Mouse (Mus musculus) gastrocnemius, adult 18-20 months (tissue): ENCODE measurements around the gene Wdr45b. TPM values are rescaled to one million over a fixed set of nuclear protein-coding genes. Genes with fewer than 3 reads are reported as not detected.
"Not testable (repeated sequence)": the region's sequence is repeated elsewhere in the genome, so short reads cannot be mapped to it uniquely, and the experiment has no call there.

Experiments used
- DNase-seq: peaks from one replicate; pipeline ENCODE4 v3.0.0; 2021; ENCODE audit warnings: low spot score
- long read RNA-seq, 2 experiments: library from polyadenylated mRNA; stranded (forward); transcript quantifications; one replicate each; pipeline ENCODE4 v2.0.0; 2021
- total RNA-seq, 2 experiments: library from RNA; stranded (reverse); gene quantifications; 2 replicates each; pipeline ENCODE4 v1.2.3; 2021

Wdr45b gene
- total RNA-seq, result 10 to 100 TPM; 16.0 to 19.1 TPM
- long read RNA-seq, experiment 1, transcript Wdr45b-201 (10 exons, 2,321 nt), result major isoform, 36 of 44 reads
- long read RNA-seq, experiment 1, partial matches to known transcripts, result 1 of 44 reads
- long read RNA-seq, experiment 1, other reads (novel, unspliced or antisense), result 7 of 44 reads
- long read RNA-seq, experiment 2, transcript Wdr45b-201 (10 exons, 2,321 nt), result major isoform, 22 of 29 reads
- long read RNA-seq, experiment 2, partial matches to known transcripts, result 0 of 29 reads
- long read RNA-seq, experiment 2, other reads (novel, unspliced or antisense), result 7 of 29 reads

DNA sequence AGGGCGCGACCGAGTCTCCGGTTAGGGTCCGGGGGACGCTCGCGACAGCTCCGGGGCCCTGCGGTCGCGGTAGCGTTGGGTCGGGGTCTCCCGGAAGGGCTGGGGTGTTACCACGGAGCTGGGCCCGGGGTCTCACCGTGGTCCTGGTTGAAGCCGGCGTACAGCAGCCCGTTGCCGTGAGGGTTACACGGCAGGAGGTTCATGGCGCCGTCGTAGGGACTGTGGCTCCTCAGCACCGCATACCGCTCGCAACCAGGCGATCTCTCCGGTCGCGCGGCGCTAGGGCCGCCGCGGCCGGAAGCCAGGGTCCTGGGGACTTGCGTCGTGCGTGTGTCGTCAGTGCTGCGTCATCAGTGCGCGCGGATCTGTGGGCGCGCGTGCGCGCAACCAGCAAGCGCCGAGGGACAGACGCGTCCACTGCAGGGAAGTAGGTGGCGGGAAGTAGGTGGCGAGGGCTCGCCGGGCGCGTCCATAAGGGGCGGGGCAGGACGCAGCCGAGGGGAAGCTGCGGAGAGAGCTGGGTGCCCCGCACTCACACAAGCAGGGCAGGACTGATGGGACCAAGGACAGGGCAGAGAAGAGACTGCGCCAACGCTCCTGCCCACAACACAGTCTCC is at the start of gene Wdr45b:
TSS of gene Wdr45b (minus strand) at position 355 of the 617 bp plus-strand sequence.
- DNase-seq, result peak; percentile 97

DNA sequence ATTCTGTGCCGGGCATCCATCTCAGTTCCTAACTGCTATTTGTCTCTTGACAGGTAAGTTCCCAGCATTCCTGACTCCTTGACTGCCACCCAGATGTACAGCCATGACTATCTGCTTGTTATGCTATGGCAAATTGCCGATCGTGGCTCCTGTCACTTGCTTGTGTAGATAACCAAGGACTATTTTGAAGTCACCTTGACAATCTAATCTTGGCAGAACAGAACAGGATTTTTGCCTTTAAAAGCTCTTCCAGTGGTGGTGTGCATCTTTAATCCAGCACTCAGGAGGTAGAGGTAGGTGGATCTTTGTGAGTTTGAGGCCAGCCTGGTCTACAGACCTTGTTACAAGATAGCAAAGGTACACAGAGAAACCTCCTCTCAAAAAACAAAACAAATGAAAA is 38.2 kb upstream of the Wdr45b start:
- no peak for DNase-seq

DNA sequence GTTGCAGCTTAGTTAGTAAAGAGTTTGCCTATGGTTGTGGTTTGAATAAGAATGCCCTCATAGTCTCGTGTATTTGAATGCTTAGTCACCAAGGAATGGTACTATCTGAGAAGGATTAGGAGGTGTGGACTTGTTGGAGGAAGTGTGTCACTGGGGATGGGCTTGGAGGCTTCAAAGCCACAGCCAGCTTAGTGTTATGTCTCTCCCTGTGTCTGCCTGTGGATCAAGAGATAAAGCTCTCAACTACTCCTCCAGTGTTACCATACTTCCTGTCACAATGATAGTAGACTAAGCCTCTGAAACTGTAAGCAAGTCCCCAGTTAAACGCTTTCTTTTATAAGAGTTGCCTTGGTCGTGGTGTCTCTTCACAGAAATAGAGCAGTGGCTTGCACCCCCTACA is 36.5 kb upstream of the Wdr45b start:
- DNase-seq, result no peak

- no peak for DNase-seq
These were observed 34.3 kb upstream of the Wdr45b start for GRCm38 (mm10) chr11:121388554-121388945.

GRCm38 (mm10) chr11:121387750-121388553 is 33.7 kb upstream of the Wdr45b start, which contains the start of gene Rab40b:
Rab40b (minus strand) TSS chr11:121388251.
- peak; percentile 94 for DNase-seq

- DNase-seq, result no peak
These were observed 26.0 kb upstream of the Wdr45b start for GRCm38 (mm10) chr11:121380294-121380693.

GRCm38 (mm10) chr11:121378644-121379043 is 24.4 kb upstream of the Wdr45b start:
- DNase-seq, result no peak

- DNase-seq, result no peak
These were observed 19.1 kb upstream of the Wdr45b start for GRCm38 (mm10) chr11:121373305-121373704.

DNA sequence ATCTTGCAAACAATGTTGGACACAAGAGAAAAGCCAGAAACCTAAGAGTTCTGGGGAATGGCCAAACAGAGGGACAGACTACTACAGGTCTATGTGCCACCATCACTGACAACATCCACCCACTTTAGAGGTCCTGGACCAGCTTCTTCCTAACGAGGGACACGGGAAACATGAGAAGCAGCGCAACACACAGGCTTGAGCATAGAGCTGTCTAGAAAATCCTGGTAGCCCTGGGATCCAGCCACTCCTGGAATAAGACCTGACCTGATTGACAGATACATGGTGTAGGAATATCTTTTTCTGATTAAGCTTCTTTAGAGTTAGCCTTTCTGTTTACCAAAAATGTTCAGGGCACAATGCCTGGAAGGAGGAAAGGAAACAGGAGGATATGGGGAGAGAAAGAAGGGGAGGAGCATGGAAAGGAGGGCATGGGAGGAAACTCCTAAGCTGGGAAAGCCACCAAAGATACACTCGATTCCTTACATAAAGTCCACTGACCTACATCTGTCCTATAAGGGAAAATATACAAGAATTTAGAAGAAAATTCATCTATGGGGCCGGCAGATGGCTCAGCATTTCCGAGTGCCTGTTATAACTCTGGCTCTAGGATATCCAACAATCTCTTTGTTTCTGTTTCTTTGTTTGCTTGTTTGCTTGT is 16.2 kb upstream of the Wdr45b start:
- DNase-seq, result no peak

- DNase-seq, result peak; percentile 16
These were observed 15.4 kb upstream of the Wdr45b start for GRCm38 (mm10) chr11:121369622-121370021.

DNA sequence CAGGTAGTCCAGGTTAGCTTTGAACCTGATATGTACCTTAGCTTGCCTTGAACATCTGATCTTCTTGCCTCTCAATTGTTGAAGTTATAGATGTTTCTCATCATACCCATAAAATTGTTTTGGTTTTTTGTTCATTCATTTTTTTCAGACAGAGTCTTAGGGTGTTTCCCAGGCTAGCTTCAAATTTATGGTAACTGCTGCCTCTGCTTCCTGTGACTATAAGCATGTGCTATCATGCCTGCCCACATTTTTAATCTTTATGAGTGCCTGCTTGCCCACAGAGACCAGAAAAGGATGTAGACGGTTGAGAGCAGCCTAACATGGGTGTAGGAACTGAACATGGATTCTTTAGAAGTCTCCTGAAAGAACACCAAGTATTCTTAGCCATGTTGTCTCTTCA is 14.5 kb upstream of the Wdr45b start:
- no peak for DNase-seq

DNA sequence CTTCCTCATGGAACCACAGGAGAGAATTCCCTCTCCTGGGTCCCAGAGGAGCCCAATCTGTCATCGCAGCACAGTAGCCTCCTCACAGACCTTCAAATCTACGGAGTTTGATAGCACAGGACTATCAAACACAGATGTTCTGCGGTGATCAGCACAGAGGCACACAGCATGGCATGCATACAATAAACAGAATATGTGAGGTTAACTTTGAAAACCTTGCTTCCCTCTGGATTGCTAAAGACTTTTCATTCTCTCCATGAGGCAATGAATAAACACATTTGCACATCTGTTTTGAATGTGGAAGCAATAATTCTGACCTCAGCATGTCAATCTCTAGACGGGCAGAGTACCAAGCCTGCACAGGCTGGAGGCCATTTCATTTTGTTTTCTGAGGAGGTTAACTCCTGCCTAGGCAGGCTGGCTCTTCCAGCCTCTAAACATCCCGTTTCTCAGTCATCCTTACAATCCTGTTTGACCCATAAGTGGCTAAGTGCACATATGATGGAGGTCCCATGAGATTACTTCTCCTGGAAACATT is 13.0 kb upstream of the Wdr45b start:
- DNase-seq, result no peak

DNA sequence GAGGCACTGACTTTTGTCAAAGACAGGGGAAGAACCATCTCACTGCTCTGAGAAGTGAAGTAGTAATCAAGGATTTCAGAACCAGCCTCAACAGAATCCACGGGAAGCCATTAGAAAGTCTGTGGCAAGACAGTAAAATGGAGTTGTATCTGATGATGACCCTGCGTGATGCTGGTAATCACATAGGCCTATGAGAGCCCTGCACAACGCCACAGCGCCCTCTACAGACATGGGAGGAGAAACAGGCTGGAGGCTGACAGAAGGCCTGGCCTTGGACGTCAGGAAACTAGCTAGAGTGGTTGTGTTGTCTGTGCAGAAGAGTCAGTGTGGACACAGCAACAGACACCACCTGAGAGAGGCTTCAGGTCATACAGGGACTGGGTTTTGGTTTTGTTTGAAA is 8.0 kb upstream of the Wdr45b start:
- peak; percentile 60 for DNase-seq

GRCm38 (mm10) chr11:121353326-121354090 is 737 bp downstream of the Wdr45b start:
- DNase-seq, result no peak

DNA sequence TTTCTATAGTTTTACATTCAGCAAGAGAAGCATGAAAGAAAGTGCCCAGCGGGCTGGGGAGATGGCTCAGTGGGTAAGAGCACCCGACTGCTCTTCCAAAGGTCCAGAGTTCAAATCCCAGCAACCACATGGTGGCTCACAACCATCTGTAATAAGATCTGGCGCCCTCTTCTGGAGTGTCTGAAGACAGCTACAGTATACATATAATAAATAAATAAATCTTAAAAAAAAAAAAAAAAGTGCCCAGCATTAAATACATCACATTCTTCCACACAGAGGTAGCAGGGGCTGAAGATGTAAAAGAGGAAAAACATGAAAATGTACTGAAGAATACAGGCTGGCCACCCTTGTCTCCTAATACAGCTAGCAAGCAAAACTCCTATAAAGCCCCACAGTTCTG is 5.5 kb downstream of the Wdr45b start:
- DNase-seq, result not testable (repeated sequence)

GRCm38 (mm10) chr11:121348166-121348565 is 6.1 kb downstream of the Wdr45b start:
- no peak for DNase-seq

DNA sequence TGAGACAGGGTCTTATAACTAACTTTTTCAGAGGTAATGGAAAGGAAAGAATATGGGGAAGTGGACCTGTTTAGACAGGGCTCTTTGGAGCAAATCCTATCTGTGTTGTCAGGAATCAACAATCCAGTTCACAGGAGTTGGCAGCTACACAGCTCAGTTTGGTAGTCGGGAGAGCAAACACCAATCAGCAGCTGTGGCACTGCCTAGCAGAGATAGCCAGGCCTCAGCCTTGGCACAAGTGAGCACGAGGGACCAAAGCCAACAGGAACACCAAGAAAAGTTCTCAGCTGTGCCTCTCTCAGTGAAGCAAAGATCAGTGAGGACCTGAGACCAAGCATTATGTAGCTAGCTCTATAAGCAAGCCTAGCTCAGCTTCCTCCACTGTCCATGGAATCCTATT is 7.2 kb downstream of the Wdr45b start:
- DNase-seq, result peak; percentile 64

- DNase-seq, result not testable (repeated sequence)
These were observed 11.8 kb downstream of the Wdr45b start for GRCm38 (mm10) chr11:121342423-121342822.

DNA sequence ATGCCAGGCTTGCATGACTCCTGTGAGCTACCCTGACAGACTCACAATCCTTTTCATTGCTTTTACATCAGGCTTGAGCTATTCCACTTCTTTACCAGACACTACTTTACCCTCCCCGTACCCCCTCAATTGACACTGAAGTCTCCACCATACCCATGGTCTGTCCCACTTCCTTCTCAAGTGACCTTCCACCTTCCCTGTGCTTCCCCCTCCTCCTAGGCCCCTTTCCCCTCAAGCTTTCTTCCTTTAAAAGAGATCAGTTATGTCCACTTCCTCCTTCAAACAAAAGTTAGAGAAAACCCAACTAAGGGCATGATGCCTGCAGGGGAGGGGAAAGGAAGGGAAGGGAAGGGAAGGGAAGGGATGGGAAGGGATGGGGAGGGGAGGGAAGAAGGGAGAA is 14.0 kb downstream of the Wdr45b start:
- DNase-seq, result no peak

DNA sequence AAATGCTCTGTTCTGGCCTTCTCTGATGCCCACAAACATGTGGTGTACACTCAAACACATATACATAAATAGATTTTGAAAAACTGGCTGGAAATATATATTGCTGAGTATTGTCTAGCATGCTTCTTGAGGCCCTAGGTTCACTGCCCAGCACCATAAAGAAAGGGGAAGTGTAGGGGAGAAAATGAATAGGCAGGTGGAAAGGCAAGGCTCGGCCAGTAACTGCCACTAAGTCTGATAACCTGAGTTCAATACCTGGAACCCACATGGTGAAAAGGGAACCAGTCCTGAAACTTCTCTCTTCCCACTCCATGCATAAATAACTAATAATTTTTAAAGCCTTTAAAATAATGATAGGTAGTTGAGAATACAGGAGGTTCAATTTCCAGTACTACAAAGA is 14.6 kb downstream of the Wdr45b start:
- DNase-seq, result no peak

DNA sequence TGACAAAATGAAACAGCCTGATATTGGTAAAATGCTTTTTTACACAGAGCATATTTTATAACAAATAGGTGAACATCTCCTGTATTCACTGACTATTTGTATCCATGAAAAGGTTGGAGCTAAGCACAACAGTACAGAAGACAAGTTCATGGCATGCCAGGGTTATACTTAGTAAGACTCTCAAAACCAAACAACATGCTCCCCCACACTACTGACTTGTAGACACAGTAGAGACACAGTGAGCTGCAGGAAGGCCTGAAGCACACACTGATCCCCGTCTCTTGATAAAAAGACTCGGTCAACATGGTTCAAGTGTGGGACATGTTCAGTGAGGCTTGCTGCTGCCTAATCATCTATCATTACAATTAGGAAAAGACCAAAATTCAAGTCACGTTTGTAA is 22.6 kb downstream of the Wdr45b start:
- no peak for DNase-seq
